Mouse (Mus musculus) stomach, embryonic 16.5 days (tissue): ENCODE results near the gene Sbsn. TPM values are rescaled to one million over a fixed set of nuclear protein-coding genes. Genes with fewer than 3 reads are reported as not detected.
A peak's percentile ranks its signal among the peaks of the same experiment; 100 is the strongest.

ENCODE experiments used
- ATAC-seq: fragments of 200-750 bp; cut with Nextera tagmentation; 2 replicates; pipeline ENCODE4 v1.8.0; 2017; ENCODE audit warnings: moderate number of reproducible peaks, moderate TSS enrichment; ENCODE audit not compliant: insufficient read depth, low FRiP score
- H3K27ac ChIP-seq: fragments of 300-500 bp; sonication (generic); 2 replicates; pipeline ENCODE4 v1.5.1; 2014; ENCODE audit warnings: low read length
- H3K27me3 ChIP-seq: fragments of 300-500 bp; sonication (generic); 2 replicates; pipeline ENCODE4 v1.6.1; 2014; ENCODE audit warnings: low read length, control low read depth, mixed read lengths; ENCODE audit not compliant: control insufficient read depth, insufficient read depth
- H3K36me3 ChIP-seq: fragments of 300-500 bp; sonication (generic); 2 replicates; pipeline ENCODE4 v1.6.1; 2014; ENCODE audit warnings: low read length; ENCODE audit not compliant: control insufficient read depth, insufficient read depth
- H3K4me1 ChIP-seq: fragments of 300-500 bp; sonication (generic); 2 replicates; pipeline ENCODE4 v1.6.1; 2014; ENCODE audit warnings: low read length, control low read depth, mixed read lengths; ENCODE audit not compliant: control insufficient read depth, insufficient read depth
- H3K4me2 ChIP-seq: fragments of 300-500 bp; sonication (generic); 2 replicates; pipeline ENCODE4 v1.6.1; 2014; ENCODE audit warnings: low read depth, low read length, mixed read lengths
- H3K4me3 ChIP-seq: fragments of 300-500 bp; sonication (generic); replicated peaks from 2 replicates; pipeline ENCODE4 v1.5.1; 2014; ENCODE audit warnings: mild to moderate bottlenecking, low read length
- H3K9ac ChIP-seq: fragments of 300-500 bp; sonication (generic); 2 replicates; pipeline ENCODE4 v1.6.1; 2014; ENCODE audit warnings: low read length
- H3K9me3 ChIP-seq: fragments of 300-500 bp; sonication (generic); replicated peaks from 2 replicates; pipeline ENCODE4 v1.6.1; 2016; ENCODE audit warnings: low read length, control low read depth; ENCODE audit not compliant: control insufficient read depth
- WGBS: fragments of 180-500 bp; shearing (Covaris S2); extraction: QIAGEN DNeasy Blood & Tissue Kit; methylation state at CpG from one replicate; pipeline ENCODE4 v1.1.7; 2014; 5-methylcytosine and 5-hydroxymethylcytosine counted together
- polyA plus RNA-seq: library from polyadenylated mRNA; unstranded; fragments of >200 nt; fragmentation: Nextera tagmentation; extraction: Ambion mirVana; gene quantifications from 2 replicates; pipeline ENCODE4 v1.2.1, GENCODE M21; 2015

Gene Sbsn
- polyA plus RNA-seq, result 62.5 and 98.8 TPM in 2 replicates

- H3K9me3 ChIP-seq, result peaks cover 9% of the 10 kb centered on the region; the same call in 1 of the 2 replicates
- no peaks in the 10 kb centered on the region for H3K4me1 ChIP-seq
- ATAC-seq, result peak; percentile 35; the same call in 1 of the 2 replicates
- WGBS, result 48% methylated on average over 5 of the region's 5 CpGs
- H3K36me3 ChIP-seq, result peaks cover 8% of the 10 kb centered on the region; the same call in 1 of the 2 replicates
- peak within 1 kb of the TSS; percentile 77 for H3K27ac ChIP-seq
- H3K4me3 ChIP-seq, result no peak within 1 kb of the TSS
- no peak within 1 kb of the TSS for H3K4me2 ChIP-seq
- H3K27me3 ChIP-seq, result no peaks in the 10 kb centered on the region
- peak within 1 kb of the TSS; percentile 54; the same call in 1 of the 2 replicates for H3K9ac ChIP-seq
Observed at GRCm38 (mm10) chr7:30751086-30751669, at the start of gene Sbsn. TSS of gene Sbsn (plus strand) at chr7:30751471.

- H3K27me3 ChIP-seq, result no peaks in the 10 kb centered on the region
- H3K4me1 ChIP-seq, result no peaks in the 10 kb centered on the region
- H3K27ac ChIP-seq, result peak overlapping the region; percentile 73
- ATAC-seq, result peak; percentile 89
- H3K9me3 ChIP-seq, result no peaks in the 10 kb centered on the region
- H3K4me2 ChIP-seq, result peak overlapping the region; percentile 10; the same call in 1 of the 2 replicates
- no peaks in the 10 kb centered on the region for H3K36me3 ChIP-seq
- no peak overlapping the region for H3K4me3 ChIP-seq
- H3K9ac ChIP-seq, result no peak overlapping the region; the same call in 1 of the 2 replicates
- WGBS, result 50% methylated on average over 8 of the region's 8 CpGs
Observed at GRCm38 (mm10) chr7:30706214-30706882, 44.9 kb upstream of the Sbsn start.

- Histone ChIP-seq H3K9me3 (no peaks in the 10 kb centered on the region), H3K9ac (no peak overlapping the region), H3K27ac (no peak overlapping the region; the same call in 1 of the 2 replicates), H3K4me3 (no peak overlapping the region), H3K4me2 (no peak overlapping the region), H3K27me3 (no peaks in the 10 kb centered on the region), H3K4me1 (no peaks in the 10 kb centered on the region), H3K36me3 (no peaks in the 10 kb centered on the region)
- ATAC-seq, result no peak
- 57% methylated on average over 1 of the region's 1 CpGs for WGBS
Observed at GRCm38 (mm10) chr7:30707441-30707840, 43.8 kb upstream of the Sbsn start.

GRCm38 (mm10) chr7:30711942-30712341, 39.3 kb upstream of the Sbsn start, which contains the start of gene Atp4a:
TSS of gene Atp4a (plus strand) at chr7:30712209.
- Histone ChIP-seq H3K4me1 (peaks cover 3% of the 10 kb centered on the region), H3K9ac (no peak within 1 kb of the TSS), H3K27ac (no peak within 1 kb of the TSS), H3K36me3 (no peaks in the 10 kb centered on the region), H3K4me2 (no peak within 1 kb of the TSS), H3K4me3 (no peak within 1 kb of the TSS), H3K9me3 (no peaks in the 10 kb centered on the region), H3K27me3 (peaks cover 11% of the 10 kb centered on the region)
- no peak for ATAC-seq
- 70% methylated on average over 3 of the region's 3 CpGs for WGBS

GRCm38 (mm10) chr7:30717006-30717715, 34.1 kb upstream of the Sbsn start:
- Histone ChIP-seq H3K9ac (peak overlapping the region; percentile 55), H3K27ac (no peak overlapping the region), H3K36me3 (no peaks in the 10 kb centered on the region), H3K4me3 (peak overlapping the region; percentile 46), H3K27me3 (peaks cover 14% of the 10 kb centered on the region), H3K4me2 (peak overlapping the region; percentile 72), H3K9me3 (no peaks in the 10 kb centered on the region), H3K4me1 (peaks cover 14% of the 10 kb centered on the region)
- peak; percentile 97 for ATAC-seq
- 1% methylated on average over 43 of the region's 43 CpGs for WGBS

- H3K27ac ChIP-seq, result no peak overlapping the region
- no peaks in the 10 kb centered on the region for H3K9me3 ChIP-seq
- peak overlapping the region; percentile 46 for H3K4me3 ChIP-seq
- H3K9ac ChIP-seq, result peak overlapping the region; percentile 55
- 13% methylated on average over 14 of the region's 14 CpGs for WGBS
- H3K36me3 ChIP-seq, result no peaks in the 10 kb centered on the region
- peaks cover 14% of the 10 kb centered on the region for H3K4me1 ChIP-seq
- no peak for ATAC-seq
- H3K27me3 ChIP-seq, result peaks cover 14% of the 10 kb centered on the region
- H3K4me2 ChIP-seq, result peak overlapping the region; percentile 72
Observed at GRCm38 (mm10) chr7:30717716-30718046, 33.6 kb upstream of the Sbsn start.

- Histone ChIP-seq H3K4me3 (no peak overlapping the region), H3K9ac (no peak overlapping the region), H3K36me3 (no peaks in the 10 kb centered on the region), H3K9me3 (no peaks in the 10 kb centered on the region), H3K4me1 (peaks cover 14% of the 10 kb centered on the region), H3K4me2 (no peak overlapping the region), H3K27ac (no peak overlapping the region), H3K27me3 (peaks cover 14% of the 10 kb centered on the region)
- no peak for ATAC-seq
- 90% methylated on average over 5 of the region's 5 CpGs for WGBS
Observed at GRCm38 (mm10) chr7:30719669-30720068, 31.6 kb upstream of the Sbsn start.

GRCm38 (mm10) chr7:30721286-30721685, 30.0 kb upstream of the Sbsn start:
- 79% methylated on average over 7 of the region's 7 CpGs for WGBS
- peaks cover 14% of the 10 kb centered on the region for H3K4me1 ChIP-seq
- H3K4me2 ChIP-seq, result no peak overlapping the region
- H3K4me3 ChIP-seq, result no peak overlapping the region
- H3K27me3 ChIP-seq, result peaks cover 10% of the 10 kb centered on the region
- no peak overlapping the region for H3K27ac ChIP-seq
- H3K9me3 ChIP-seq, result no peaks in the 10 kb centered on the region
- no peak overlapping the region for H3K9ac ChIP-seq
- no peaks in the 10 kb centered on the region for H3K36me3 ChIP-seq
- no peak for ATAC-seq
